Mouse (Mus musculus): ENCODE measurements at regions not wholly inside any gene's neighbourhood (a gene's known extent, or its start where the extent isn't known, plus 50 kb on each side); places are given as distances from the start of the nearest gene placed in this dataset.

GRCm38 (mm10) chr9:30580500-30580899 is 153.6 kb downstream of the Snx19 start:
- H3K27me3 ChIP-seq (ENCODE audit: insufficient read depth, low read length): no peaks in the 10 kb centered on the region
- no peaks in the 10 kb centered on the region for H3K9me3 ChIP-seq (replicated peaks; ENCODE audit: low read length)
- no peaks in the 10 kb centered on the region for H3K36me3 ChIP-seq (ENCODE audit: insufficient read depth, low read length)
- 47% methylated on average over 6 of the region's 6 CpGs for WGBS
- ATAC-seq (replicated peaks; ENCODE audit: low FRiP score, low read depth) (no peak), DNase-seq (ENCODE audit: low spot score) (no peak)
- no peak overlapping the region for H3K4me2 ChIP-seq (ENCODE audit: low read length)
- H3K27ac ChIP-seq: no peak overlapping the region
- TF ChIP-seq CTCF (IDR thresholded peaks at IDR 0.05; ENCODE audit: low read depth): no peak
- H3K9ac ChIP-seq (ENCODE audit: low read depth, low read length): no peak overlapping the region
- H3K4me1 ChIP-seq (replicated peaks; ENCODE audit: insufficient read depth, low read length): no peaks in the 10 kb centered on the region
- no peak overlapping the region for H3K4me3 ChIP-seq (replicated peaks; ENCODE audit: low read depth, low read length)

DNA sequence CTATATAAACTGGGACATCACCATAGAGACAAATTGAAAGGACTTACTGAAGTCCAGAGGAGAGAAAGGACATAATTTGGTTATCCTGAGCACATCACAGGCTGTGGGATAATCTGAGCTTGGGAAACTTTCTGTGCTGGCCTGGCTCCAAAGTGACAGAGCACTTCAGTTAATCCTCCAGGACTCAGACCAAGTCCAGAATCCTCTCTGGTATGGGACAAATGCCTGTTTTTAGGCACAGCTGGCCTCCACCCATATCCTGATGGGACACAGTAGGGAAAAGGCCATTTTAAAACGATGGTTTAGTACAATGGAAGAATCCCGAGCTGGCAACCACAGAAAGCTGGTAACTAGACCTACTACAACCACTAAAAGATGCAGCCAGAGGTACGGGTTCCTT is 151.3 kb downstream of the Snx19 start:
- WGBS: 84% methylated on average over 3 of the region's 3 CpGs
- H3K27ac ChIP-seq: no peak overlapping the region
- H3K4me2 ChIP-seq (ENCODE audit: low read length): no peak overlapping the region
- no peaks in the 10 kb centered on the region for H3K4me1 ChIP-seq (replicated peaks; ENCODE audit: insufficient read depth, low read length)
- H3K9me3 ChIP-seq (replicated peaks; ENCODE audit: low read length): no peaks in the 10 kb centered on the region
- H3K9ac ChIP-seq (ENCODE audit: low read depth, low read length): no peak overlapping the region
- no peak overlapping the region for H3K4me3 ChIP-seq (replicated peaks; ENCODE audit: low read depth, low read length)
- DNase-seq (ENCODE audit: low spot score) (no peak), ATAC-seq (replicated peaks; ENCODE audit: low FRiP score, low read depth) (no peak)
- H3K27me3 ChIP-seq (ENCODE audit: insufficient read depth, low read length): no peaks in the 10 kb centered on the region
- H3K36me3 ChIP-seq (ENCODE audit: insufficient read depth, low read length): no peaks in the 10 kb centered on the region
- no peak for TF ChIP-seq CTCF (IDR thresholded peaks at IDR 0.05; ENCODE audit: low read depth)

- DNase-seq (ENCODE audit: low spot score): no peak
- TF ChIP-seq CTCF (IDR thresholded peaks at IDR 0.05; ENCODE audit: low read depth): no peak
- no peak overlapping the region for H3K4me3 ChIP-seq (replicated peaks; ENCODE audit: low read depth, low read length)
- H3K27me3 ChIP-seq (ENCODE audit: insufficient read depth, low read length): no peaks in the 10 kb centered on the region
- H3K4me2 ChIP-seq (ENCODE audit: low read length): no peak overlapping the region
- no peak overlapping the region for H3K27ac ChIP-seq
- 66% methylated on average over 4 of the region's 4 CpGs for WGBS
- H3K9ac ChIP-seq (ENCODE audit: low read depth, low read length): no peak overlapping the region
- H3K36me3 ChIP-seq (ENCODE audit: insufficient read depth, low read length): no peaks in the 10 kb centered on the region
- ATAC-seq (replicated peaks; ENCODE audit: low FRiP score, low read depth): no peak
- no peaks in the 10 kb centered on the region for H3K4me1 ChIP-seq (replicated peaks; ENCODE audit: insufficient read depth, low read length)
- no peaks in the 10 kb centered on the region for H3K9me3 ChIP-seq (replicated peaks; ENCODE audit: low read length)
Measured at GRCm38 (mm10) chr9:30577243-30577642, 150.3 kb downstream of the Snx19 start.

GRCm38 (mm10) chr9:30575531-30575930 is 148.6 kb downstream of the Snx19 start:
- ATAC-seq (replicated peaks; ENCODE audit: low FRiP score, low read depth) (no peak), DNase-seq (ENCODE audit: low spot score) (no peak)
- no peaks in the 10 kb centered on the region for H3K36me3 ChIP-seq (ENCODE audit: insufficient read depth, low read length)
- H3K27me3 ChIP-seq (ENCODE audit: insufficient read depth, low read length): no peaks in the 10 kb centered on the region
- H3K27ac ChIP-seq: no peak overlapping the region
- H3K4me1 ChIP-seq (replicated peaks; ENCODE audit: insufficient read depth, low read length): no peaks in the 10 kb centered on the region
- H3K4me3 ChIP-seq (replicated peaks; ENCODE audit: low read depth, low read length): no peak overlapping the region
- no peak overlapping the region for H3K9ac ChIP-seq (ENCODE audit: low read depth, low read length)
- H3K9me3 ChIP-seq (replicated peaks; ENCODE audit: low read length): no peaks in the 10 kb centered on the region
- H3K4me2 ChIP-seq (ENCODE audit: low read length): no peak overlapping the region
- 72% methylated on average over 3 of the region's 3 CpGs for WGBS
- no peak for TF ChIP-seq CTCF (IDR thresholded peaks at IDR 0.05; ENCODE audit: low read depth)

DNA sequence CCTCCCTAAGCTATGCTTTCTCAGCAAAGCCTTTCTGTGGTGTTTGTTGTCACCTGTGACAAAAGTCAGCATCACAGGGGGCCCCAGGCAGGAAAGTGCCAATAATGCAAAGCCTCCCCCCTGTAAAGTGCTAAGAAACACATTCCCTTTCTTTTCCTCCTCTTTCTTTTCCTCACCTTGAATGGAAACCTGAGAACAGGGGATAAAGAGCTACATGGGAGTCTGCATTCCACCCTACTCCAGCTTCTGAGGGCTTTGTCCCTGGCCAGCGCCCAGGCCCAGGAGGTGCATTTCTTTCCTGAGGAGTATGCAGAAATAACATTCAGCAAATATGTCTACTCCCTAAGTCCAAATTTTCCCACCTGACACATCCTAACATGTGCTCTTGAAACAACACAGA is 146.4 kb downstream of the Snx19 start:
- DNase-seq (ENCODE audit: low spot score) (no peak), ATAC-seq (replicated peaks; ENCODE audit: low FRiP score, low read depth) (no peak)
- no peak for TF ChIP-seq CTCF (IDR thresholded peaks at IDR 0.05; ENCODE audit: low read depth)
- no peak overlapping the region for H3K27ac ChIP-seq
- H3K36me3 ChIP-seq (ENCODE audit: insufficient read depth, low read length): no peaks in the 10 kb centered on the region
- H3K4me1 ChIP-seq (replicated peaks; ENCODE audit: insufficient read depth, low read length): no peaks in the 10 kb centered on the region
- WGBS: 37% methylated on average over 1 of the region's 1 CpGs
- no peaks in the 10 kb centered on the region for H3K27me3 ChIP-seq (ENCODE audit: insufficient read depth, low read length)
- no peak overlapping the region for H3K4me2 ChIP-seq (ENCODE audit: low read length)
- H3K9ac ChIP-seq (ENCODE audit: low read depth, low read length): no peak overlapping the region
- no peaks in the 10 kb centered on the region for H3K9me3 ChIP-seq (replicated peaks; ENCODE audit: low read length)
- no peak overlapping the region for H3K4me3 ChIP-seq (replicated peaks; ENCODE audit: low read depth, low read length)

DNA sequence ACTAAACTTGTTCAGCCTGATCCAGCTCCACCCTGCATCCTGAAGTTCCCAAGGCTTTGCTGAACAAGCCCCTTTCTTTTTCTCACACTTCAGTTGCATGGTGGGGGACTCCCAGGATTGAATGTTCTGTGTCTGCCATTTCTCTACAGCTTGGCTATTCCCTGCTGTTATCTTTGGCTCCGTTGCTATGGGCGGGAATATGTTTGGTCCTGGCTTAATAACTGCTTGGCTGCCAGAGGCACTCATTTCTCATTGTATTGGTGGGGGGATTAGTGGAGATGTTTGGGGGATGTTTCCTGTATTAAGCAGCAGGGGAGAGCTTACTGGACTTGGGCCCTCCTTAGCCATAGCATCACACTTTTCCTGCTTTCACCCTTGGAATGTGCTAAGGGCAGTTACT is 144.1 kb downstream of the Snx19 start:
- ATAC-seq (replicated peaks; ENCODE audit: low FRiP score, low read depth) (no peak), DNase-seq (ENCODE audit: low spot score) (peak; percentile 19)
- H3K4me1 ChIP-seq (replicated peaks; ENCODE audit: insufficient read depth, low read length): no peaks in the 10 kb centered on the region
- H3K4me2 ChIP-seq (ENCODE audit: low read length): no peak overlapping the region
- H3K9me3 ChIP-seq (replicated peaks; ENCODE audit: low read length): no peaks in the 10 kb centered on the region
- no peak for TF ChIP-seq CTCF (IDR thresholded peaks at IDR 0.05; ENCODE audit: low read depth)
- no peaks in the 10 kb centered on the region for H3K27me3 ChIP-seq (ENCODE audit: insufficient read depth, low read length)
- WGBS: 55% methylated on average over 2 of the region's 2 CpGs
- H3K27ac ChIP-seq: no peak overlapping the region
- no peaks in the 10 kb centered on the region for H3K36me3 ChIP-seq (ENCODE audit: insufficient read depth, low read length)
- H3K9ac ChIP-seq (ENCODE audit: low read depth, low read length): no peak overlapping the region
- no peak overlapping the region for H3K4me3 ChIP-seq (replicated peaks; ENCODE audit: low read depth, low read length)
